Mouse (Mus musculus) liver, embryonic 11.5 days (tissue): ENCODE results near the gene 4930507D05Rik. TPM values are rescaled to one million over a fixed set of nuclear protein-coding genes. Genes with fewer than 3 reads are reported as not detected.
A peak's percentile ranks its signal among the peaks of the same experiment; 100 is the strongest.
"Not testable (repeated sequence)": the region's sequence is repeated elsewhere in the genome, so short reads cannot be mapped to it uniquely, and the experiment has no call there.

Source experiments
- ATAC-seq: fragments of 200-750 bp; cut with Nextera tagmentation; replicated peaks from 2 replicates; pipeline ENCODE4 v1.8.0; 2017; ENCODE audit warnings: moderate number of reproducible peaks, mild to moderate bottlenecking, moderate TSS enrichment, moderate library complexity; ENCODE audit not compliant: low FRiP score
- DNase-seq: peaks from one replicate; pipeline ENCODE4 v3.0.0-alpha.2; 2017; ENCODE audit warnings: low spot score
- H3K27ac ChIP-seq: fragments of 300-500 bp; sonication (generic); 2 replicates; pipeline ENCODE4 v1.5.1; 2014; ENCODE audit warnings: mild to moderate bottlenecking, low read depth, low read length, control low read depth
- H3K27me3 ChIP-seq: fragments of 300-500 bp; sonication (generic); replicated peaks from 2 replicates; pipeline ENCODE4 v1.6.1; 2014; ENCODE audit warnings: low read length, mixed read lengths; ENCODE audit not compliant: control insufficient read depth, insufficient read depth
- H3K36me3 ChIP-seq: fragments of 300-500 bp; sonication (generic); 2 replicates; pipeline ENCODE4 v1.6.1; 2014; ENCODE audit warnings: mild to moderate bottlenecking, low read length, moderate library complexity, mixed read lengths; ENCODE audit not compliant: control insufficient read depth, insufficient read depth
- H3K4me1 ChIP-seq: fragments of 300-500 bp; sonication (generic); replicated peaks from 2 replicates; pipeline ENCODE4 v1.6.1; 2014; ENCODE audit warnings: low read length, mixed read lengths; ENCODE audit not compliant: control insufficient read depth, insufficient read depth
- H3K4me2 ChIP-seq: fragments of 300-500 bp; sonication (generic); 2 replicates; pipeline ENCODE4 v1.6.1; 2014; ENCODE audit warnings: mild to moderate bottlenecking, control low read depth, moderate library complexity
- H3K4me3 ChIP-seq: fragments of 300-500 bp; sonication (generic); 2 replicates; pipeline ENCODE4 v1.5.1; 2014; ENCODE audit warnings: low read depth, low read length, control low read depth
- H3K9ac ChIP-seq: fragments of 300-500 bp; sonication (generic); 2 replicates; pipeline ENCODE4 v1.6.1; 2014; ENCODE audit warnings: low read depth, low read length, control low read depth
- H3K9me3 ChIP-seq: fragments of 300-500 bp; sonication (generic); 2 replicates; pipeline ENCODE4 v1.6.1; 2016; ENCODE audit warnings: low read length, inconsistent platforms, mixed read lengths; ENCODE audit not compliant: control insufficient read depth
- WGBS: fragments of 180-500 bp; shearing (Covaris S2); extraction: QIAGEN DNeasy Blood & Tissue Kit; methylation state at CpG from one replicate; pipeline ENCODE4 v1.1.7; 2014; 5-methylcytosine and 5-hydroxymethylcytosine counted together
- polyA plus RNA-seq: library from polyadenylated mRNA; unstranded; fragments of >200 nt; fragmentation: Nextera tagmentation; extraction: Ambion mirVana; gene quantifications from 2 replicates; pipeline ENCODE4 v1.2.1, GENCODE M21; 2014

The 4930507D05Rik gene
- polyA plus RNA-seq, 1 experiment from 2014 or later, result 0.63 TPM

DNA sequence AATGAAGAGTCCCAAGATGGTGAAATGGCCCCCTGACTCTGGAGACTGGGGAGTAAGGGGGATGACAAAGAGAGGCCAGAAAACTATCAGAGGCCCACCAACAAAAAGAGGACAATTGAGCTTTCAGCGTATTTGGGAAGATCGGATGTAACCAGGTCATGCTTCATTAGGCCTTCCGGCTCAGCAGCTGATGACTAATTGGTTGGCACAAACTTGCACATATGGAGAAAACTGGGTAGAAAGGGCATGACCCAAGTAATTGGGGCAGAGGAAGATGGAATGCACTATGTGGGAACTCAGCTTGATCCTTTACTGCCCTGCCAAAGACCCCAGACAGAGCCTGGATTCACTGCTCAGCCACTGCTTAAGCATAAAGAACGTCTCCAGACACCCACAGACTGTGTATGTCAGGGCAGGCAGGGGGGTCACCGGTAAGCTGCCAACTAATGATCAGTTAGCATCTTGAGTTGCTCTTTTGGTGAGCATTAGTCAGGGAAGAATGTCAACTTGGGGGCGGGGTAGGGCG lies 30.4 kb upstream of the 4930507D05Rik start:
- ATAC-seq, result no peak
- no peak overlapping the region for H3K4me3 ChIP-seq
- WGBS, result 83% methylated on average over 7 of the region's 7 CpGs
- no peaks in the 10 kb centered on the region for H3K36me3 ChIP-seq
- H3K27me3 ChIP-seq, result no peaks in the 10 kb centered on the region
- no peak overlapping the region for H3K27ac ChIP-seq
- no peak for DNase-seq
- no peaks in the 10 kb centered on the region; the same call in 1 of the 2 replicates for H3K4me1 ChIP-seq
- no peaks in the 10 kb centered on the region for H3K9me3 ChIP-seq
- H3K4me2 ChIP-seq, result no peak overlapping the region
- H3K9ac ChIP-seq, result no peak overlapping the region

DNA sequence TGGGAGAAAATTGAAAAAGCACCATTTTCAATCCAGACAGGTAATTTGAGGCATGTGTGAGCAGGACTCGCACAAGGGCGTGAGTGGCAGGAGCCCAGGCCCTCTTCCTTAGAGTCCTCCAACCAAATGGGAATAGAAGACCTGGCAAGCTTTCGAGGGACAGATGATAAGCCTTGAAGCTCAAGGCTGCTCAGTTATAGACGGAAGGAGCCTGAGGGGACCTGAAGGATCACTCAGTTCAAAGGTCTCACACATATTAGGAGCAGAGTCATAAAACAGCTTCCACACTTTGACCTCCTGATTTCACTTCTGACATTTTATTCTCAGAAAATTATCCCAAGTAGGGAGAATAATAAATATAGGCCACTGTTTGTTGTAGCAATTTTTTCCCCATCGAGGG lies 29.9 kb upstream of the 4930507D05Rik start:
- Histone ChIP-seq H3K9me3 (no peaks in the 10 kb centered on the region), H3K36me3 (no peaks in the 10 kb centered on the region), H3K4me2 (no peak overlapping the region), H3K9ac (no peak overlapping the region), H3K4me3 (no peak overlapping the region), H3K27me3 (no peaks in the 10 kb centered on the region), H3K27ac (no peak overlapping the region), H3K4me1 (no peaks in the 10 kb centered on the region; the same call in 1 of the 2 replicates)
- 79% methylated on average over 5 of the region's 5 CpGs for WGBS
- ATAC-seq (no peak), DNase-seq (no peak)

DNA sequence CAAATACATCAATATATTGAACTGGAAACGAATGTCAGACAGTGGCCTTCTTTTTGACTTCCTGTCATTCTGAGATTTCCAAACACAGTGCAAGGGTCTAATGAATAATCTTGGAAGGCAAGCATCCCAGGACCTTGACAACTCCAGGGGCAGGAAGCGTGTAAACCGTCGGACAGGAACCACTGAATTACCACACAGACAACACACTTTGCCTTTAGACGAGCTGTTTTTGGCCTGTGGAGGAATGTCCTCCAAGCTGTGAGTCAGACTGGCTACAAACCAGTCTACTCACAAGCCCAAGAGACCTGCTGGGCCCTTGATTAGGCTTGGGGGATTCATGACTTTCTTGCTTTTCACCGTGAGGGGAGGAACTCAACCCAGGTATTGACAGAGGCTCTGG lies 28.9 kb upstream of the 4930507D05Rik start:
- Histone ChIP-seq H3K4me3 (no peak overlapping the region), H3K9me3 (no peaks in the 10 kb centered on the region), H3K4me1 (no peaks in the 10 kb centered on the region; the same call in 1 of the 2 replicates), H3K27ac (no peak overlapping the region), H3K36me3 (no peaks in the 10 kb centered on the region), H3K27me3 (no peaks in the 10 kb centered on the region), H3K9ac (no peak overlapping the region), H3K4me2 (peak overlapping the region; percentile 38; the same call in 1 of the 2 replicates)
- 55% methylated on average over 6 of the region's 6 CpGs for WGBS
- ATAC-seq, result no peak
- no peak for DNase-seq

DNA sequence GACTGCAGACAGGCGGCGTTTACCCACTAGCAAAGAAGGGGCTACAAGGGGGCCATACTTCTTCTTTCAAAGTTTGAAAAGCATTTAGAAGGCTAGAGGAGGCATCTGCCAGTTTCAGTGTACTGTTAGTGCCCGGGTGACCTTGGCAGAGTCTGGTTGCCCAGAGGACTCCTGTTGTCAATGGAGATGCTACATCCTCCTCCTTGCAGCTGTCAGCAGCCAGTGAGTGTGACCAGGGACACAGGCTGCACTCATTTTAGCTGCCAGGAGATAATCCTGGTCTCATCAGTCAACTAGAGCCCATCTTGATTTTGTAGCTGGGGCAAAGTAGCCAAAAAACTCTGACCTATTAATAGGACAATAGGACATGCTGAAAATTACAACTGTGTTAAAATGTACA lies 28.2 kb upstream of the 4930507D05Rik start:
- 69% methylated on average over 3 of the region's 3 CpGs for WGBS
- Histone ChIP-seq H3K27ac (no peak overlapping the region), H3K4me2 (peak overlapping the region; percentile 38), H3K9ac (no peak overlapping the region), H3K4me1 (no peaks in the 10 kb centered on the region), H3K9me3 (no peaks in the 10 kb centered on the region), H3K36me3 (no peaks in the 10 kb centered on the region), H3K27me3 (no peaks in the 10 kb centered on the region), H3K4me3 (no peak overlapping the region; the same call in 1 of the 2 replicates)
- ATAC-seq, result no peak
- no peak for DNase-seq

DNA sequence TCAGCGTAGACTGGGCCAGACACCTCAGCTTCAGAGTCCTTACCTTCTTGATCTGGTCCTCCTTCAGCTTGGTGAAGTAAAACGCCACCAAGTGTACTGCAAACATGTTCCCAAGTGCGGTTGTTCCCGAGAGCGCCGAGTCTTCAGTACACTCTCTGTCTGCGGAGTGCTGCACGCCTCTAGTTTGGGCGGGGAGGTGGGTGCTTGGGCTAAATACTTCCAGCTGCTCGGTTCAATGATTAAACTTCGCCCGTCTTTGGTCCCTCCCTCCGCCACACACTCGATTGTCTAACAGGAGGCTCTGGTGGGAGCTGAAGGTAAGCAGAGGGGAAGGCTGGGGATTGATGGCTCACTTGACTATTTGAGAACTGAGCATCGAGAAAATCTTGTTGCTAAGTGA lies 27.0 kb upstream of the 4930507D05Rik start, which contains the start of gene Hkdc1:
TSS of gene Hkdc1 (minus strand) at position 237 of the 400 bp plus-strand sequence.
- Histone ChIP-seq H3K9me3 (no peaks in the 10 kb centered on the region), H3K4me1 (no peaks in the 10 kb centered on the region), H3K4me3 (peak within 1 kb of the TSS; percentile 27), H3K27me3 (no peaks in the 10 kb centered on the region), H3K36me3 (no peaks in the 10 kb centered on the region), H3K9ac (no peak within 1 kb of the TSS), H3K4me2 (peak within 1 kb of the TSS; percentile 38), H3K27ac (no peak within 1 kb of the TSS)
- DNase-seq (no peak), ATAC-seq (no peak; the same call in 1 of the 2 replicates)
- WGBS, result 50% methylated on average over 15 of the region's 15 CpGs

DNA sequence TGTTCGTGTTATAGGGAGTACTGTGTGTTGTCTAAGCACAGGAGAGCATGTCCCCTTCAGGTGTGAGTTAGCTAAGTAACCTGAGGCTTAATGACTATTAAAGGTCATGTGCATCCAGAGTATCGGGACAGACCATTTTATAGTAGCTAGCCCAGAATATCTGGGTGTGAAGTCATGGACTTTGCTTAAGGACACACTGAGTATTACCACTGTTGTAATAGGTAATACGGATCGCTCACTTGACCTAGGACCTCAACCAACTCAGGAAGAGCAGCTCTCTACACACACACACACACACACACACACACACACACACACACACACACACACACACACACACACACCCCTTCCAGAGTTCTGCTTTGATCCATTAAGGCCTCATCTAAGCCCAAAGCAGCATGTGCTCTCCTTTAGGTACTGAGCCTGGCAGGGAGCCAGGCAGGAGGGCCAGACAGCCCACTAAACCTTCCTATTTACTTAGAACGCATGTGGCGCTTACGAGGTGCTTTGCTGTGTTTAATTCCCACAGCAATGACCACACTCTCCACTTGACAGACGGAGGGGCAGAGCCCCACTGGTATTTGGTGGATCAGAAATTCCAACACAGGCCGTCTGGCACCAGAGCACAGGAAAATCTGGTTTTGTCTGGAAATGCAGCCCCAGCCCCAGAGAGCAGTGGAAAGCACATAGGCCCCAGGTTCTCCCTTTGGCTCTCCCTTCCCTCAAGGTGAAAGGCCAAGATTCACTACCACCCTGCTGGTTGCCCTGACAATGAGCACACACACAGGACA lies 24.0 kb upstream of the 4930507D05Rik start:
- Histone ChIP-seq H3K27ac (0 out of 2 replicates have a peak overlapping the region, but pooled peaks have one; percentile 23), H3K4me2 (no peak overlapping the region), H3K4me1 (no peaks in the 10 kb centered on the region), H3K9me3 (no peaks in the 10 kb centered on the region), H3K27me3 (no peaks in the 10 kb centered on the region), H3K36me3 (peaks cover 19% of the 10 kb centered on the region), H3K9ac (no peak overlapping the region), H3K4me3 (no peak overlapping the region)
- no peak for DNase-seq
- ATAC-seq, result no peak
- WGBS, result 64% methylated on average over 9 of the region's 9 CpGs

DNA sequence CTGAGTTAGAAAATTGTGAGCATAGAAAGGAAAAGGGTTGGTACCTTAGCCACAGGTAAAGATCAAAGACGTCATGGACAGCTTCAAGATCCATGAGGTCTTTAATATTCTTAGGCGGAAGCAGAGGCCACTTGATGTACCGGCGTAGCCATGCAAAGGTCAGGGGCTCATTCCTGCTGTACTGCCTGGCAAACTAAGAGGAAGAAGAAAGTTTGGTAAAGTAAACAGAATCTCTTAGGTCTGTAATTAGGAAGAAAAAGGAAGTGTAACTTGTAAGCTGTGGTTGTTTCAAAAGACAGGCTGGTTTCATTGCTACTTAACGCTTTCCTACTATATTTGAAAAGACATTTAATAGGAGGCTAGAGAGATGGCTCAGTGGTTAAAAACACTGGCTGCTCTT lies 18.9 kb upstream of the 4930507D05Rik start:
- 94% methylated on average over 5 of the region's 5 CpGs for WGBS
- ATAC-seq (no peak), DNase-seq (no peak)
- Histone ChIP-seq H3K9me3 (no peaks in the 10 kb centered on the region), H3K4me2 (no peak overlapping the region), H3K4me1 (no peaks in the 10 kb centered on the region), H3K4me3 (no peak overlapping the region), H3K27ac (no peak overlapping the region), H3K36me3 (peaks cover 51% of the 10 kb centered on the region), H3K9ac (no peak overlapping the region), H3K27me3 (no peaks in the 10 kb centered on the region)

DNA sequence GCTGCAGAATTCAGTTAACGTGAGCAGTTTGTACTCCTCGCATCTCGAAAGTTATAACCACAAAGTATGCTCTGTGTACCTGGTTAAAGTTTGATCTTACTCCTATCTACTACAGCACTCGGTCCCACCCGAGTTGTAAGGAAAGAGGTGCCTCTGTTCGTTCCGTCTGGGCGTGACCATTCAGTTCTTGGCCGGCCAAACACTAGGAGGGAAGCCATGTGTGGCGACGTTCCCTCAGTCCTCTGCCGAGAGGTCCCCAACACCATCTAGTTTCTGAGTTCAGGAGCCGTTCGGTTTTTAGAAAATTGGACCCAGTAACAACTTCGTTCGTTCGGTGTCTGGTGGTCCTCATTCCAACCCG lies 971 bp downstream of the 4930507D05Rik start:
- 34% methylated on average over 18 of the region's 18 CpGs for WGBS
- DNase-seq (no peak), ATAC-seq (peak; percentile 43)
- Histone ChIP-seq H3K36me3 (peaks cover 14% of the 10 kb centered on the region), H3K27me3 (no peaks in the 10 kb centered on the region), H3K9ac (peak overlapping the region; percentile 98), H3K4me3 (peak overlapping the region; percentile 99), H3K27ac (peak overlapping the region; percentile 82), H3K9me3 (no peaks in the 10 kb centered on the region), H3K4me1 (peaks cover 10% of the 10 kb centered on the region; the same call in 1 of the 2 replicates), H3K4me2 (peak overlapping the region; percentile 78)

DNA sequence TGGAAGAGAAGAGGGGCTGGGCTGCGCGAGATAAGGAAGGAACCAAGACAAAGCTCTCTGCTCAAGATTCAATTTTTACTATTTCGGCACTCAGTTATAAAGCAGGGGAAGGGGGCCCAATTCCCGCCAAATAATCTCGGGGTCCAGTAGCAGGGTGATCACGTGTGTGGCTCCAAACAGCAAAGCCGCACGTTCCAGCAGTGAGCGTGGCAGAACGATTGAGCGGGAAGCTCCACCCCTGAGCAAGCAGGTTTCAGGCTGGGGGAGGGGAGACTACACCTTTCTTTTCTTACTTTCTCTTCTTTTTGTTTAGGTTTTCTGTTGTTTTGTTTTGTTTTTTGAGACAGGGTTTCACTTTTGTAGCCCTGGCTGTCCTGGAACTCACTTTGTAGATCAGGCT lies 2.7 kb downstream of the 4930507D05Rik start:
- not testable (repeated sequence) for H3K4me3 ChIP-seq, H3K27ac ChIP-seq, H3K36me3 ChIP-seq, H3K27me3 ChIP-seq, H3K4me2 ChIP-seq, H3K9ac ChIP-seq, DNase-seq, ATAC-seq, H3K4me1 ChIP-seq, H3K9me3 ChIP-seq
- 65% methylated on average over 11 of the region's 11 CpGs for WGBS
